In the genomic region with DNA sequence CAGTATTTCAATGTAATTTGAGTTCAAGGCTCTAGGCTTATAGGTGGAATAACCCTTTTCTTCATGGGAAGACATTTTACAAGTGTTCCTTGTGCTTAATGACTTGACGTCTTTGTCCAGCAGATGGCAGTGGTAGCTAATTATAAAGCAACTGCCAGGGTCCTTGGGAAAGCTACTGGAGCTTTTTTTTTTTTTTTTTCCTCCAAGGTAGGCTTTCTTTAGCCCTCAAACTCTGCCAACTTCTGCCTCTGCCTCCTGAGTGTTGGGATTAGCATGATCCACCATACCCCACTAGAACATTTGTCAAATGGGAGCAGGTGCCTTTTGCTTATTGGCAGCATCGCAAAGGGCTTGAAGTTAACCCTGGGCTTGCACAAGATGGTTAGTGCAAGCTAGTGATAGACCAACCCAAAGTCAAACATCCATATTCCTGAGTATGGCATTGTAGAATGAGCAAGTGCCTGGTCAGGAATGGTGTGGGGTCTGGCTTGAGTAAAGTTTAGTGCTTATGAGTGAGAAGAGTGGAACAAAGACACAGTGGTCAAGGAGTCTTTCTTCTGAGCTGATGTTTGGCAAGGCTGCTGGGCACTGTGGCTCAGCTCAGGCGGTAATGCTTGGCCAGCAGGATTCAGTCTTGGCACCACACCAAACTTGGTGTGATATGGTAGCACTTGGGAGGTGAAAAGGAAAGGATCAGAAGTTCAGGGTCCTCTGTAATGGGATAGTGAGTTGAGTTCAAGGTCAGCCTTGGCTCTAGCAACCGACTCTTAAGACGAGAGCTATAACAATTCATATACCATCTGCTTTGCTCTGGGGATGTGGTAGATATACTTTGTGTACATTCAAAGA, we compare ENCODE assay signal across 9 mouse cellular contexts. TPM values are rescaled to one million over a fixed set of nuclear protein-coding genes. Genes with fewer than 3 reads are reported as not detected.
DNase-seq lines count a peak whose midpoint lies in the region; ATAC-seq lines count a peak whose summit lies in the region.
"Had no signal": no experiment of that assay in that cellular context is flagged by ENCODE, and none has a peak within 500 bp of the region (broad histone marks: within the 10 kb centered on the region; RNA-seq: fewer than 3 reads in every experiment).

No protein-coding gene starts in this region.

- H3K9ac ChIP-seq in heart, embryonic 11.5 days (ENCODE audit: low read depth, low read length), result no peak overlapping the region
- no peak overlapping the region for H3K9ac ChIP-seq in embryonic facial prominence, embryonic 11.5 days (replicated peaks; ENCODE audit: low read length)
- H3K9ac ChIP-seq in hindbrain, embryonic 15.5 days, result no peak overlapping the region
- no peak overlapping the region for H3K9ac ChIP-seq in liver, embryonic 11.5 days (ENCODE audit: low read depth, low read length)
- H3K9ac ChIP-seq: neural tube, embryonic 12.5 days had no signal

- H3K4me2 ChIP-seq in heart, embryonic 11.5 days, result no peak overlapping the region
- H3K4me2 ChIP-seq in embryonic facial prominence, embryonic 11.5 days (ENCODE audit: low read depth, low read length), result no peak overlapping the region
- H3K4me2 ChIP-seq in hindbrain, embryonic 15.5 days, result no peak overlapping the region
- H3K4me2 ChIP-seq in liver, embryonic 11.5 days, result no peak overlapping the region
- H3K4me2 ChIP-seq: neural tube, embryonic 12.5 days had no signal

- peaks cover 12% of the 10 kb centered on the region for H3K36me3 ChIP-seq in heart, embryonic 11.5 days (ENCODE audit: control insufficient read depth, insufficient read depth, low read length)
- H3K36me3 ChIP-seq in heart, embryonic 10.5 days, result peaks cover 45% of the 10 kb centered on the region
- H3K36me3 ChIP-seq in embryonic facial prominence, embryonic 11.5 days (replicated peaks; ENCODE audit: control insufficient read depth, insufficient read depth, low read depth, low read length), result peaks cover 6% of the 10 kb centered on the region
- H3K36me3 ChIP-seq in hindbrain, embryonic 15.5 days, result peaks cover 29% of the 10 kb centered on the region
- H3K36me3 ChIP-seq in liver, embryonic 11.5 days (ENCODE audit: control insufficient read depth, insufficient read depth, low read length), result peaks cover 18% of the 10 kb centered on the region

- H3K9me3 ChIP-seq in heart, embryonic 11.5 days (replicated peaks; ENCODE audit: control insufficient read depth, low read length), result no peaks in the 10 kb centered on the region
- no peaks in the 10 kb centered on the region for H3K9me3 ChIP-seq in heart, embryonic 10.5 days
- H3K9me3 ChIP-seq in embryonic facial prominence, embryonic 11.5 days (replicated peaks; ENCODE audit: control insufficient read depth, low read length), result no peaks in the 10 kb centered on the region
- no peaks in the 10 kb centered on the region for H3K9me3 ChIP-seq in hindbrain, embryonic 15.5 days
- H3K9me3 ChIP-seq in liver, embryonic 11.5 days (ENCODE audit: control insufficient read depth, low read length), result no peaks in the 10 kb centered on the region
- H3K9me3 ChIP-seq: neural tube, embryonic 12.5 days had no signal

- no peak overlapping the region for H3K4me3 ChIP-seq in heart, embryonic 11.5 days (ENCODE audit: low read depth, low read length)
- H3K4me3 ChIP-seq in heart, embryonic 10.5 days, result no peak overlapping the region
- no peak overlapping the region for H3K4me3 ChIP-seq in embryonic facial prominence, embryonic 11.5 days (ENCODE audit: low read depth, low read length)
- H3K4me3 ChIP-seq in hindbrain, embryonic 15.5 days, result no peak overlapping the region
- no peak overlapping the region for H3K4me3 ChIP-seq in liver, embryonic 11.5 days (ENCODE audit: low read depth, low read length)
- H3K4me3 ChIP-seq: neural tube, embryonic 12.5 days had no signal

- peak overlapping the region; percentile 30 for H3K27ac ChIP-seq in heart, embryonic 11.5 days (ENCODE audit: low read depth, low read length)
- H3K27ac ChIP-seq in heart, embryonic 10.5 days, result no peak overlapping the region
- H3K27ac ChIP-seq in embryonic facial prominence, embryonic 11.5 days (replicated peaks; ENCODE audit: low read depth, low read length), result no peak overlapping the region
- H3K27ac ChIP-seq in hindbrain, embryonic 15.5 days (replicated peaks), result peak overlapping the region; percentile 67
- peak overlapping the region; percentile 40; the same call in 1 of the 2 replicates for H3K27ac ChIP-seq in liver, embryonic 11.5 days (ENCODE audit: low read depth, low read length)
- H3K27ac ChIP-seq: neural tube, embryonic 12.5 days had no signal

- 23% methylated on average over 5 of the region's 5 CpGs for WGBS in heart, embryonic 11.5 days (ENCODE audit: insufficient replicate concordance)
- 30% methylated on average over 5 of the region's 5 CpGs for WGBS in heart, embryonic 10.5 days
- WGBS in embryonic facial prominence, embryonic 11.5 days, result 15% methylated on average over 5 of the region's 5 CpGs
- 18% methylated on average over 5 of the region's 5 CpGs for WGBS in hindbrain, embryonic 15.5 days
- 24% methylated on average over 5 of the region's 5 CpGs for WGBS in liver, embryonic 11.5 days

- DNase-seq in heart, embryonic 10.5 days (ENCODE audit: low spot score), result no peak
- DNase-seq in ZHBTc4 (ENCODE audit: low read depth, low spot score), result peak; percentile 80
- peak; percentile 78 for DNase-seq in embryonic facial prominence, embryonic 11.5 days (ENCODE audit: low spot score)
- DNase-seq in liver, embryonic 11.5 days (ENCODE audit: low spot score), result peak; percentile 58
- peak; percentile 56 for DNase-seq in retina, embryonic 14.5 days (ENCODE audit: low spot score)
- no peak for DNase-seq in left cerebral cortex, adult 11 months (ENCODE audit: low spot score)

- peak; percentile 23; the same call in 1 of the 2 replicates for ATAC-seq in heart, embryonic 11.5 days (replicated peaks; ENCODE audit: insufficient number of reproducible peaks, low FRiP score, low TSS enrichment)
- peak; percentile 25; the same call in 1 of the 2 replicates for ATAC-seq in embryonic facial prominence, embryonic 11.5 days (replicated peaks; ENCODE audit: insufficient number of reproducible peaks, low FRiP score, low TSS enrichment, low read depth)
- ATAC-seq in hindbrain, embryonic 15.5 days (ENCODE audit: low FRiP score, low read depth), result peak; percentile 58
- peak; percentile 62 for ATAC-seq in liver, embryonic 11.5 days (replicated peaks; ENCODE audit: low FRiP score)

- peaks cover 6% of the 10 kb centered on the region for H3K4me1 ChIP-seq in heart, embryonic 11.5 days (ENCODE audit: control insufficient read depth, insufficient read depth, low read length)
- H3K4me1 ChIP-seq in heart, embryonic 10.5 days, result peaks cover 10% of the 10 kb centered on the region; the same call in 1 of the 2 replicates
- H3K4me1 ChIP-seq in embryonic facial prominence, embryonic 11.5 days (ENCODE audit: control insufficient read depth, insufficient read depth, low read length), result no peaks in the 10 kb centered on the region
- H3K4me1 ChIP-seq in hindbrain, embryonic 15.5 days (replicated peaks), result peaks cover 69% of the 10 kb centered on the region
- H3K4me1 ChIP-seq in liver, embryonic 11.5 days (replicated peaks; ENCODE audit: control insufficient read depth, insufficient read depth, low read length), result peaks cover 10% of the 10 kb centered on the region

- no peaks in the 10 kb centered on the region for H3K27me3 ChIP-seq in heart, embryonic 11.5 days (ENCODE audit: control insufficient read depth, insufficient read depth, low read length)
- no peaks in the 10 kb centered on the region for H3K27me3 ChIP-seq in heart, embryonic 10.5 days (ENCODE audit: insufficient read depth, poor library complexity, severe bottlenecking)
- no peaks in the 10 kb centered on the region for H3K27me3 ChIP-seq in embryonic facial prominence, embryonic 11.5 days (ENCODE audit: control insufficient read depth, insufficient read depth, low read length)
- H3K27me3 ChIP-seq in hindbrain, embryonic 15.5 days, result no peaks in the 10 kb centered on the region
- no peaks in the 10 kb centered on the region for H3K27me3 ChIP-seq in liver, embryonic 11.5 days (replicated peaks; ENCODE audit: control insufficient read depth, insufficient read depth, low read length)
- H3K27me3 ChIP-seq: neural tube, embryonic 12.5 days had no signal

RNA-seq across cellular contexts. Expression of gene Hspa8, which starts 5.9 kb away (rescaled TPM):
- 2,531 and 2,677 TPM in 2 replicates for polyA plus RNA-seq in heart, embryonic 11.5 days (2014; fragmentation: Nextera tagmentation; extraction: Ambion mirVana)
- 2,804 and 3,368 TPM in 2 replicates for polyA plus RNA-seq in heart, embryonic 10.5 days (2016; fragmentation: Nextera tagmentation; extraction: Ambion mirVana)
- polyA plus RNA-seq in embryonic facial prominence, embryonic 11.5 days (2014; fragmentation: Nextera tagmentation; extraction: Ambion mirVana), result 4,013 and 4,203 TPM in 2 replicates
- 3,140 and 3,153 TPM in 2 replicates for polyA plus RNA-seq in hindbrain, embryonic 15.5 days (2015; fragmentation: Nextera tagmentation; extraction: Ambion mirVana)
- 3,603 and 3,888 TPM in 2 replicates for polyA plus RNA-seq in liver, embryonic 11.5 days (2014; fragmentation: Nextera tagmentation; extraction: Ambion mirVana)

Comparison
In these comparisons a context has a peak if more than half of its experiments do, and no peak if none do; other contexts are left out.
1. H3K27ac ChIP-seq: peak in heart, embryonic 11.5 days (single experiment), hindbrain, embryonic 15.5 days (single experiment) and liver, embryonic 11.5 days (single experiment); none in heart, embryonic 10.5 days (single experiment) and embryonic facial prominence, embryonic 11.5 days (single experiment).
2. DNase-seq: peak in ZHBTc4 (single experiment), embryonic facial prominence, embryonic 11.5 days (single experiment), liver, embryonic 11.5 days (single experiment) and retina, embryonic 14.5 days (single experiment); none in heart, embryonic 10.5 days (single experiment) and left cerebral cortex, adult 11 months (single experiment).
3. Peak in every context shown above with its lines, with median percentiles within 50 percentile points of each other: ATAC-seq.